Mouse (Mus musculus) olfactory bulb, adult 2 months (tissue): Measurements from ENCODE around the gene Daam2. TPM values are rescaled to one million over a fixed set of nuclear protein-coding genes. Genes with fewer than 3 reads are reported as not detected.

Source experiments
- H3K27ac ChIP-seq: fragments of 200-500 bp; 2 replicates; pipeline ENCODE4 v1.5.1; 2012; ENCODE audit warnings: low read depth, low read length; ENCODE audit not compliant: insufficient read depth
- H3K4me1 ChIP-seq: fragments of 200-500 bp; 2 replicates; pipeline ENCODE4 v1.6.1; 2012; ENCODE audit warnings: low read length; ENCODE audit not compliant: control insufficient read depth, insufficient read depth
- H3K4me3 ChIP-seq: fragments of 200-500 bp; 2 replicates; pipeline ENCODE4 v1.5.1; 2012; ENCODE audit warnings: mild to moderate bottlenecking, low read depth, low read length, moderate library complexity; ENCODE audit not compliant: insufficient read depth
- CTCF ChIP-seq: fragments of 200-500 bp; IDR thresholded peaks from 2 replicates; pipeline ENCODE4 v1.5.1; 2012; ENCODE audit warnings: low read depth, mild to moderate bottlenecking, low read length, moderate library complexity; ENCODE audit not compliant: insufficient read depth
- POLR2A ChIP-seq: fragments of 200-500 bp; IDR thresholded peaks from 2 replicates; pipeline ENCODE4 v1.6.1; 2012; ENCODE audit warnings: mild to moderate bottlenecking, low read depth, low read length, moderate library complexity; ENCODE audit not compliant: insufficient read depth
- WGBS: fragments of 180-500 bp; shearing (Covaris S2); methylation state at CpG from one replicate; pipeline ENCODE4 v1.1.7; 2018; 5-methylcytosine and 5-hydroxymethylcytosine counted together
- polyA plus RNA-seq: library from polyadenylated mRNA; stranded (reverse); fragments of >200 nt; gene quantifications from 2 replicates; pipeline ENCODE4 v1.2.4, GENCODE M21; 2012; ENCODE audit warnings: low replicate concordance; ENCODE audit not compliant: missing spikeins, insufficient read depth, insufficient read length

Daam2 gene
- polyA plus RNA-seq: not detected in 2 replicates

- Histone ChIP-seq H3K4me3 (peak within 1 kb of the TSS; percentile 54), H3K4me1 (peaks cover 18% of the 10 kb centered on the region), H3K27ac (peak within 1 kb of the TSS; percentile 34; the same call in 1 of the 2 replicates)
- TF ChIP-seq CTCF (no peak), POLR2A (no peak)
- WGBS: 1% methylated on average over 38 of the region's 38 CpGs
Observed at GRCm38 (mm10) chr17:49563830-49564470, at the start of gene Daam2. TSS of gene Daam2 (minus strand) at chr17:49564343.

- Histone ChIP-seq H3K27ac (no peak overlapping the region), H3K4me1 (peaks cover 4% of the 10 kb centered on the region), H3K4me3 (no peak overlapping the region)
- TF ChIP-seq CTCF (no peak), POLR2A (no peak)
- WGBS: 77% methylated on average over 8 of the region's 8 CpGs
Observed at GRCm38 (mm10) chr17:49610296-49610695, 46.2 kb upstream of the Daam2 start.

- TF ChIP-seq CTCF (no peak), POLR2A (no peak)
- Histone ChIP-seq H3K4me1 (no peaks in the 10 kb centered on the region), H3K4me3 (no peak overlapping the region), H3K27ac (no peak overlapping the region)
- WGBS: 43% methylated on average over 7 of the region's 7 CpGs
Observed at GRCm38 (mm10) chr17:49607351-49608027, 43.3 kb upstream of the Daam2 start.

DNA sequence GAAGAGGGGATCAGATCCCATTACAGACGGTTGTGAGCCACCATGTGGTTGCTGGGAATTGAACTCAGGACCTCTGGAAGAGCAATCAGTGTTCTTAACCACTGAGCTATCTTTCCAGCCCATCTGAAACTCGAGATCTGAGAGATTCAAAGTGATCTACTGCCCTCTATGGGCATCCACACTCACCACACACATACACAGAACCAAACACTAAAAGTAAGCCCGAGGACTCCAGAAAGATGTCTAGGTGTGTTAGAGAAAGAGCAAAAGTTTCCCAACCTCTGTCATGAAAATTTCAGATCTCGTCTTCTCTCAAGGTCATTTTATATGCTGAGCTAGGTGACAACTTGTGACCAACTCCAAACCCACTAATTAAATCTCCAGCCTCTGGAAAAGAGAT is 41.3 kb upstream of the Daam2 start:
- Histone ChIP-seq H3K4me1 (no peaks in the 10 kb centered on the region), H3K4me3 (no peak overlapping the region), H3K27ac (no peak overlapping the region)
- TF ChIP-seq CTCF (no peak), POLR2A (no peak)
- 81% methylated on average over 4 of the region's 4 CpGs for WGBS

DNA sequence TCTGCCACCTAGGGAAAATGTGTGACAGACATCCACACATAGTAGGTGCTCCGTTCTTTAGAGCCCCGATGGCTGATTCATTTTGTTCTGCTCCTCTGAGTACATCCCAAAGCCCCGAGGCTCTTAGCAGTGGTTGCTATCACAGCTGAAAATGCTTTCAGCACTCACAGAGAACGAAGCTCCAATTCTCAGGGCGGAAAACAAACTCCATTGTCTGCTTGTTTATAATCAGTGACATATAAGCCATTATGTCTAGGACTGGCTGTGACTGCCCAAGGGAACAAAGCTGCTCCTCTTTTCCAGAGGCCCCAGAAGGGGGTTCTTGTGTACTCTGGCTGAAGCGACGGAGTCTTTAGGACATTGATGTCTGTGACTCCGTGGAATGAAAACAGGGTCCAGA is 25.9 kb upstream of the Daam2 start:
- TF ChIP-seq POLR2A (no peak), CTCF (no peak)
- 50% methylated on average over 8 of the region's 8 CpGs for WGBS
- H3K27ac ChIP-seq: no peak overlapping the region

GRCm38 (mm10) chr17:49582471-49582870 is 18.3 kb upstream of the Daam2 start:
- TF ChIP-seq POLR2A: no peak
- no peak for TF ChIP-seq CTCF
- no peak overlapping the region for H3K4me3 ChIP-seq
- peaks cover 3% of the 10 kb centered on the region for H3K4me1 ChIP-seq
- no peak overlapping the region for H3K27ac ChIP-seq
- WGBS: 85% methylated on average over 11 of the region's 11 CpGs

More for the DNA sequence above, 25.9 kb upstream of the Daam2 start:
- no peak overlapping the region for H3K4me3 ChIP-seq
- H3K4me1 ChIP-seq: no peaks in the 10 kb centered on the region

DNA sequence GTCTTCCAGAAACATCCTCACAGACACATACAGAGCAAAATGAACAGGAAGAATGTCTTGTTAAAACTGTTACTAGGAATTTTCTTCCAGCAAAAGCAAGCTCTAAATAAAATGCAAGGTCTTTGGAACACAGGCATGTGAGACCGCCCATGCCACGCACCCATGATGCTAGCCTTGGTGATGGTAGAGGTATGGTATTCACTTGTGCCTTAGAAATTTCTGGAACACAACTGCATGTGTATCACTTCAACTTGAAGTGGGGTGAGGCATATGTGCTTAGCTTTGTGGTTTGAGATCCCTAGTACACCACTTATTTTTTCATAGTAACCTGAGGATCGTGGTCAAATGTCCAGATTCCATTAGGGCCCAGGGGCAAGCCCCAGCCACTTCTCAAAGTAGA is 13.2 kb upstream of the Daam2 start:
- Histone ChIP-seq H3K27ac (no peak overlapping the region), H3K4me1 (peaks cover 3% of the 10 kb centered on the region), H3K4me3 (no peak overlapping the region)
- 97% methylated on average over 3 of the region's 3 CpGs for WGBS
- no peak for TF ChIP-seq POLR2A
- TF ChIP-seq CTCF: no peak

GRCm38 (mm10) chr17:49568717-49569116 is 4.6 kb upstream of the Daam2 start:
- Histone ChIP-seq H3K27ac (no peak overlapping the region), H3K4me3 (no peak overlapping the region), H3K4me1 (peaks cover 9% of the 10 kb centered on the region)
- WGBS: 87% methylated on average over 8 of the region's 8 CpGs
- TF ChIP-seq POLR2A: no peak
- TF ChIP-seq CTCF: no peak

DNA sequence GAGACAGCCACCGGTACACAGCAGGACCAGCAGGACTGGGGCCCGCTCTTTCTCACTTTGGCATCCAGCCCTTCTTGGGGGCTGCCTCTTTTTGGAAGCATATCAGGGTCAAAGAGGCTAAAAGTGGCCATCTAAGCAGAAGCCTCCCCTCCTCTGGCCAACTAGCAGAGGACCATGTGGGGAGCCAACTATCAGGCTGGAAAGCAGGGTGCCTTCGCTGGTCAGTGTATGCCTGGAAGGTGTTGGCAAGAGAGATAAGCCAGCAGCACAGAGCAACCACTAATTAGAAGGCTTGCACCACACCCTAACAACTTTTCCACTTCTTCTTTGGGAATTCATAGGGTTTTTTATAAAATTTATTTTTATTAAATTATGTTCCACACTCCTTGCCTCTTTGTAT is 346 bp upstream of the Daam2 start:
- H3K4me3 ChIP-seq: peak overlapping the region; percentile 54
- no peak overlapping the region for H3K27ac ChIP-seq
- 36% methylated on average over 3 of the region's 3 CpGs for whole genome bisulfite sequencing
- peaks cover 18% of the 10 kb centered on the region for H3K4me1 ChIP-seq
- TF ChIP-seq POLR2A (no peak), CTCF (no peak)
